Mouse (Mus musculus) bone marrow macrophage, adult 2 months (primary cell): Measurements from ENCODE around the gene Cd33.

Experiments
- CTCF ChIP-seq: IDR thresholded peaks from 2 replicates; pipeline ENCODE4 v1.5.1; 2012; ENCODE audit warnings: low read depth, mild to moderate bottlenecking, low read length, moderate library complexity
- POLR2A ChIP-seq: IDR thresholded peaks from 2 replicates; pipeline ENCODE4 v1.6.1; 2012; ENCODE audit warnings: mild to moderate bottlenecking, low read depth, low read length, borderline replicate concordance

GRCm38 (mm10) chr7:43511707-43512478 lies 32.3 kb downstream of the Cd33 start:
- TF ChIP-seq CTCF = no peak
- no peak for TF ChIP-seq POLR2A
